22 mouse cellular contexts compared by ENCODE assay signal in genomic region chr10:7840785-7841184, GRCm38 (mm10). TPM values are rescaled to one million over a fixed set of nuclear protein-coding genes. Genes with fewer than 3 reads are reported as not detected.
DNase-seq lines count a peak whose midpoint lies in the region; ATAC-seq and TF ChIP-seq lines count a peak whose summit lies in the region.
"Had no signal": no experiment of that assay in that cellular context is flagged by ENCODE, and none has a peak within 500 bp of the region (broad histone marks: within the 10 kb centered on the region; RNA-seq: fewer than 3 reads in every experiment).

No protein-coding gene starts in this region.

- peaks cover 12% of the 10 kb centered on the region for H3K4me1 ChIP-seq in heart, postnatal 0 days (ENCODE audit: control insufficient read depth, insufficient read depth)
- H3K4me1 ChIP-seq in heart, embryonic 11.5 days (ENCODE audit: control insufficient read depth, insufficient read depth, low read length), result peaks cover 6% of the 10 kb centered on the region; the same call in 1 of the 2 replicates
- peaks cover 71% of the 10 kb centered on the region for H3K4me1 ChIP-seq in bone marrow macrophage, adult 2 months (ENCODE audit: control insufficient read depth, insufficient read depth, low read length)
- H3K4me1 ChIP-seq in hindbrain, embryonic 13.5 days (replicated peaks), result no peaks in the 10 kb centered on the region

- H3K9me3 ChIP-seq in heart, postnatal 0 days (replicated peaks; ENCODE audit: control insufficient read depth, low read length), result no peaks in the 10 kb centered on the region
- no peaks in the 10 kb centered on the region for H3K9me3 ChIP-seq in heart, embryonic 11.5 days (replicated peaks; ENCODE audit: control insufficient read depth, low read length)
- H3K9me3 ChIP-seq in hindbrain, embryonic 13.5 days, result no peaks in the 10 kb centered on the region
- H3K9me3 ChIP-seq: embryonic facial prominence, embryonic 13.5 days; limb, embryonic 10.5 days had no signal

- H3K4me3 ChIP-seq in heart, postnatal 0 days (ENCODE audit: low read depth, low read length), result no peak overlapping the region
- no peak overlapping the region for H3K4me3 ChIP-seq in heart, embryonic 11.5 days (ENCODE audit: low read depth, low read length)
- H3K4me3 ChIP-seq in bone marrow macrophage, adult 2 months (ENCODE audit: insufficient read depth, low read length), result no peak overlapping the region
- no peak overlapping the region for H3K4me3 ChIP-seq in hindbrain, embryonic 13.5 days
- H3K4me3 ChIP-seq: embryonic facial prominence, embryonic 13.5 days; limb, embryonic 10.5 days had no signal

- no peak for TF ChIP-seq CTCF in heart, postnatal 0 days (IDR thresholded peaks at IDR 0.05; ENCODE audit: low read depth)
- no peak for TF ChIP-seq CTCF in bone marrow macrophage, adult 2 months (IDR thresholded peaks at IDR 0.05; ENCODE audit: low read depth, low read length)

- H3K27ac ChIP-seq in heart, postnatal 0 days (ENCODE audit: low read depth), result peak overlapping the region; percentile 83; the same call in 1 of the 2 replicates
- no peak overlapping the region for H3K27ac ChIP-seq in heart, embryonic 11.5 days (ENCODE audit: low read depth, low read length)
- H3K27ac ChIP-seq in bone marrow macrophage, adult 2 months (ENCODE audit: insufficient read depth, low read depth, low read length), result peak overlapping the region; percentile 99
- H3K27ac ChIP-seq in hindbrain, embryonic 13.5 days, result no peak overlapping the region
- H3K27ac ChIP-seq: embryonic facial prominence, embryonic 13.5 days; limb, embryonic 10.5 days had no signal

- no peaks in the 10 kb centered on the region; the same call in 1 of the 2 replicates for H3K27me3 ChIP-seq in heart, postnatal 0 days (ENCODE audit: control insufficient read depth, insufficient read depth, low read length)
- H3K27me3 ChIP-seq in heart, embryonic 11.5 days (ENCODE audit: control insufficient read depth, insufficient read depth, low read length), result no peaks in the 10 kb centered on the region
- H3K27me3 ChIP-seq in hindbrain, embryonic 13.5 days, result no peaks in the 10 kb centered on the region
- H3K27me3 ChIP-seq: embryonic facial prominence, embryonic 13.5 days had no signal

- H3K9ac ChIP-seq in heart, postnatal 0 days (replicated peaks; ENCODE audit: low read depth, low read length), result no peak overlapping the region
- H3K9ac ChIP-seq in heart, embryonic 11.5 days (ENCODE audit: low read depth, low read length), result no peak overlapping the region
- H3K9ac ChIP-seq in hindbrain, embryonic 13.5 days, result no peak overlapping the region
- H3K9ac ChIP-seq: embryonic facial prominence, embryonic 13.5 days had no signal

- H3K4me2 ChIP-seq in heart, postnatal 0 days (ENCODE audit: low read depth, low read length), result no peak overlapping the region
- no peak overlapping the region for H3K4me2 ChIP-seq in heart, embryonic 11.5 days
- no peak overlapping the region for H3K4me2 ChIP-seq in hindbrain, embryonic 13.5 days
- H3K4me2 ChIP-seq: embryonic facial prominence, embryonic 13.5 days; midbrain, embryonic 11.5 days had no signal

- ATAC-seq in heart, postnatal 0 days (ENCODE audit: insufficient read depth, low read depth), result no peak
- no peak for ATAC-seq in heart, embryonic 11.5 days (replicated peaks; ENCODE audit: insufficient number of reproducible peaks, low FRiP score, low TSS enrichment)
- ATAC-seq in hindbrain, embryonic 13.5 days (ENCODE audit: low FRiP score), result no peak
- ATAC-seq: forebrain, embryonic 14.5 days; inflammation-experienced regulatory T-cells, adult 6 months had no signal

- no peak for TF ChIP-seq EP300 in heart, postnatal 0 days (IDR thresholded peaks at IDR 0.05; ENCODE audit: low read depth)

- DNase-seq in heart, adult 11 months, result peak; percentile 85
- DNase-seq in heart, postnatal 10 days, result no peak
- DNase-seq in heart, postnatal 0 days (ENCODE audit: low spot score), result no peak
- DNase-seq in thymus, postnatal 10 days (ENCODE audit: low spot score in 2 of 2), result peak; percentile 21 to 32
- DNase-seq in right cerebral cortex, adult 2 months (ENCODE audit: low spot score in 2 of 2), result no peak
- DNase-seq: adrenal gland, adult 2 months; cerebellum, adult 9-10 months; gastrocnemius, postnatal 25 days; kidney, adult 8-10 months; kidney, postnatal 25 days; layer of hippocampus, adult 9-11 months; lung, adult 2 months; retina, postnatal 1 day; right cerebral cortex, postnatal 4 days had no signal

- H3K36me3 ChIP-seq in heart, postnatal 0 days (replicated peaks; ENCODE audit: control insufficient read depth, insufficient read depth, low read length), result no peaks in the 10 kb centered on the region
- no peaks in the 10 kb centered on the region for H3K36me3 ChIP-seq in heart, embryonic 11.5 days (ENCODE audit: control insufficient read depth, insufficient read depth, low read length)
- H3K36me3 ChIP-seq in hindbrain, embryonic 13.5 days, result no peaks in the 10 kb centered on the region
- H3K36me3 ChIP-seq: embryonic facial prominence, embryonic 13.5 days; limb, embryonic 10.5 days had no signal

- intact Hi-C loops in heart, postnatal 10 days (cut with DNase I), result no loop called here

- WGBS in heart, postnatal 0 days, result 61% methylated on average over 3 of the region's 3 CpGs
- 51% methylated on average over 3 of the region's 3 CpGs for WGBS in heart, embryonic 11.5 days (ENCODE audit: insufficient replicate concordance)
- 66% methylated on average over 3 of the region's 3 CpGs for WGBS in hindbrain, embryonic 13.5 days

- TF ChIP-seq POLR2A in bone marrow macrophage, adult 2 months (IDR thresholded peaks at IDR 0.05; ENCODE audit: borderline replicate concordance, low read depth, low read length), result no peak

RNA-seq across cellular contexts. Expression of gene Zc3h12d, which starts 8.5 kb away (rescaled TPM):
- under 1 TPM; 0.17 to 0.25 TPM for total RNA-seq in heart, postnatal 10 days (2021)
- total RNA-seq in heart, postnatal 0 days (2014; rRNA removed; ENCODE audit: low replicate concordance), result 0.04 TPM in 1 of 2 replicates, not detected in the other
- 0.15 and 0.20 TPM in 2 replicates for polyA plus RNA-seq in heart, postnatal 0 days (2015; fragmentation: Nextera tagmentation; extraction: Ambion mirVana)
- polyA plus RNA-seq in heart, embryonic 11.5 days (2014; fragmentation: Nextera tagmentation; extraction: Ambion mirVana), result 0.07 and 0.18 TPM in 2 replicates
- polyA plus RNA-seq in bone marrow macrophage, adult 2 months (2012; ENCODE audit: insufficient read depth, insufficient read length, missing spikeins), result 27.6 and 29.5 TPM in 2 replicates
- polyA plus RNA-seq in hindbrain, embryonic 13.5 days (2015; fragmentation: Nextera tagmentation; extraction: Ambion mirVana), result 0.18 TPM in 2 replicates
- polyA plus RNA-seq: forebrain, embryonic 14.5 days; limb, embryonic 10.5 days; midbrain, embryonic 11.5 days had no signal

RNA-seq across cellular contexts. Expression of gene Ppil4, which starts 48.1 kb away (rescaled TPM):
- 10 to 100 TPM; 19.4 to 21.2 TPM for total RNA-seq in heart, postnatal 10 days (2021)
- 13.7 and 14.7 TPM in 2 replicates for total RNA-seq in heart, postnatal 0 days (2014; rRNA removed; ENCODE audit: low replicate concordance)
- polyA plus RNA-seq in heart, postnatal 0 days (2015; fragmentation: Nextera tagmentation; extraction: Ambion mirVana), result 24.2 and 24.9 TPM in 2 replicates
- 33.7 and 35.5 TPM in 2 replicates for polyA plus RNA-seq in heart, embryonic 11.5 days (2014; fragmentation: Nextera tagmentation; extraction: Ambion mirVana)
- 30.2 and 31.5 TPM in 2 replicates for polyA plus RNA-seq in bone marrow macrophage, adult 2 months (2012; ENCODE audit: insufficient read depth, insufficient read length, missing spikeins)
- 49.1 and 49.7 TPM in 2 replicates for polyA plus RNA-seq in hindbrain, embryonic 13.5 days (2015; fragmentation: Nextera tagmentation; extraction: Ambion mirVana)

RNA-seq across cellular contexts. Expression of gene Ginm1, which starts 48.2 kb away (rescaled TPM):
- total RNA-seq in heart, postnatal 10 days (2021), result 10 to 100 TPM; 76.1 to 83.5 TPM
- 26.4 and 47.3 TPM in 2 replicates for total RNA-seq in heart, postnatal 0 days (2014; rRNA removed; ENCODE audit: low replicate concordance)
- polyA plus RNA-seq in heart, postnatal 0 days (2015; fragmentation: Nextera tagmentation; extraction: Ambion mirVana), result 107 TPM in 2 replicates
- polyA plus RNA-seq in heart, embryonic 11.5 days (2014; fragmentation: Nextera tagmentation; extraction: Ambion mirVana), result 74.3 and 77.2 TPM in 2 replicates
- 53.7 and 61.3 TPM in 2 replicates for polyA plus RNA-seq in bone marrow macrophage, adult 2 months (2012; ENCODE audit: insufficient read depth, insufficient read length, missing spikeins)
- polyA plus RNA-seq in hindbrain, embryonic 13.5 days (2015; fragmentation: Nextera tagmentation; extraction: Ambion mirVana), result 49.3 and 54.5 TPM in 2 replicates

Comparison
In these comparisons a context has a peak if more than half of its experiments do, and no peak if none do; other contexts are left out.
1. DNase-seq: peak in heart, adult 11 months (single experiment) and thymus, postnatal 10 days (2 of 2); none in heart, postnatal 10 days (0 of 2), heart, postnatal 0 days (single experiment) and right cerebral cortex, adult 2 months (0 of 2).
2. H3K27ac ChIP-seq: peak in heart, postnatal 0 days (single experiment) and bone marrow macrophage, adult 2 months (single experiment); none in heart, embryonic 11.5 days (single experiment) and hindbrain, embryonic 13.5 days (single experiment).
3. RNA of gene Zc3h12d, which starts 8.5 kb away (polyA plus RNA-seq): 27.6 to 29.5 TPM in bone marrow macrophage, adult 2 months; 0.15 to 0.20 TPM in heart, postnatal 0 days, 0.18 TPM in hindbrain, embryonic 13.5 days and 0.07 to 0.18 TPM in heart, embryonic 11.5 days; every median in the first group is over 10 times any median in the second.